Comparison of ENCODE assay signal across 35 mouse cellular contexts in the genomic region with DNA sequence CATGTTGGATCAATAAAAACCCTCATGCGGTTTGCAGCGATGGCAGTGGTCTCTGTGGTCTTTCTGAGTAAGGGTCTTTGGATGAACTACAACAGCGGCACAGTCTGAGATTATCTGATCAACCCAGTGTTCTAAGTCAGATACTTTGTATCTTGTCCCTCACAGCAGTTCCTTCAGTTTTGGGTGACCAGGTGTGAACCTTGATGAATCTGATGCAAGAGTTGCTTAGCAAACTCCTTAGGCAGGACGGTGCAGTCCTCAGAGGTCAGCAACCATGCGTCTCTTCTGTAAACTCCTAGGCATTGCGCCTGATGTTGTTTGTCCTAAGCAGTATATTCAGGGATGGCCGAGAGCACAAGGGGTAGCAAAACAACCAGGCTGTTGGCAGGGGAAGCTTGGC. TPM values are rescaled to one million over a fixed set of nuclear protein-coding genes. Genes with fewer than 3 reads are reported as not detected.
"Had no signal": no experiment of that assay in that cellular context is flagged by ENCODE, and none has a peak within 500 bp of the region (broad histone marks: within the 10 kb centered on the region; RNA-seq: fewer than 3 reads in every experiment).

No protein-coding gene starts in this region.

- H3K36me3 ChIP-seq: limb, embryonic 10.5 days; limb, embryonic 12.5 days; limb, embryonic 13.5 days; limb, embryonic 15.5 days; liver, embryonic 12.5 days; liver, embryonic 13.5 days; liver, embryonic 15.5 days; lung, embryonic 15.5 days; midbrain, embryonic 10.5 days; midbrain, embryonic 12.5 days; midbrain, embryonic 13.5 days; midbrain, embryonic 15.5 days had no signal

- H3K9me3 ChIP-seq: limb, embryonic 10.5 days; limb, embryonic 12.5 days; limb, embryonic 13.5 days; limb, embryonic 15.5 days; liver, embryonic 12.5 days; liver, embryonic 13.5 days; liver, embryonic 15.5 days; lung, embryonic 15.5 days; midbrain, embryonic 10.5 days; midbrain, embryonic 12.5 days; midbrain, embryonic 13.5 days; midbrain, embryonic 15.5 days had no signal

- H3K27me3 ChIP-seq: limb, embryonic 12.5 days; limb, embryonic 13.5 days; limb, embryonic 15.5 days; liver, embryonic 12.5 days; liver, embryonic 13.5 days; liver, embryonic 15.5 days; lung, embryonic 15.5 days; midbrain, embryonic 12.5 days; midbrain, embryonic 13.5 days; midbrain, embryonic 15.5 days had no signal

- H3K4me3 ChIP-seq: left cerebral cortex, adult 2 months; limb, embryonic 10.5 days; limb, embryonic 12.5 days; limb, embryonic 13.5 days; limb, embryonic 15.5 days; liver, embryonic 12.5 days; liver, embryonic 13.5 days; liver, embryonic 15.5 days; lung, embryonic 15.5 days; midbrain, embryonic 10.5 days; midbrain, embryonic 12.5 days; midbrain, embryonic 13.5 days; midbrain, embryonic 15.5 days; myocyte had no signal

- DNase-seq: left cerebral cortex, postnatal 4 days; liver; liver, embryonic 13.5 days; liver, postnatal 0 days; lung, adult 18-20 months; lung, adult 2 months; lung, embryonic 14.5 days; lung, postnatal 10 days; lung, postnatal 14 days; lung, postnatal 36 days; lung, postnatal 4 days; midbrain, embryonic 14.5 days had no signal

- H3K4me1 ChIP-seq: limb, embryonic 10.5 days; limb, embryonic 12.5 days; limb, embryonic 13.5 days; limb, embryonic 15.5 days; liver, embryonic 12.5 days; liver, embryonic 13.5 days; liver, embryonic 15.5 days; lung, embryonic 15.5 days; midbrain, embryonic 10.5 days; midbrain, embryonic 12.5 days; midbrain, embryonic 13.5 days; midbrain, embryonic 15.5 days had no signal

- H3K27ac ChIP-seq: left cerebral cortex, adult 2 months; limb, embryonic 10.5 days; limb, embryonic 12.5 days; limb, embryonic 13.5 days; limb, embryonic 15.5 days; liver, embryonic 12.5 days; liver, embryonic 13.5 days; liver, embryonic 14.5 days; liver, embryonic 15.5 days; lung, embryonic 15.5 days; macrophage; midbrain, embryonic 10.5 days; midbrain, embryonic 12.5 days; midbrain, embryonic 13.5 days; midbrain, embryonic 15.5 days had no signal

- H3K4me2 ChIP-seq: limb, embryonic 12.5 days; limb, embryonic 13.5 days; limb, embryonic 15.5 days; liver, embryonic 11.5 days; liver, embryonic 12.5 days; liver, embryonic 13.5 days; liver, embryonic 15.5 days; lung, embryonic 14.5 days; lung, embryonic 15.5 days; midbrain, embryonic 11.5 days; midbrain, embryonic 12.5 days; midbrain, embryonic 13.5 days; midbrain, embryonic 15.5 days had no signal

- H3K9ac ChIP-seq: limb, embryonic 12.5 days; limb, embryonic 13.5 days; limb, embryonic 15.5 days; liver, embryonic 12.5 days; liver, embryonic 13.5 days; liver, embryonic 14.5 days; liver, embryonic 15.5 days; liver, postnatal 0 days; lung, embryonic 14.5 days; lung, embryonic 15.5 days; midbrain, embryonic 12.5 days; midbrain, embryonic 13.5 days; midbrain, embryonic 15.5 days had no signal

- ATAC-seq: liver, embryonic 12.5 days; liver, postnatal 0 days; lung, postnatal 0 days; midbrain, embryonic 13.5 days; midbrain, embryonic 15.5 days; midbrain, embryonic 16.5 days had no signal

RNA-seq across cellular contexts. Expression of gene Kl, which starts 48.7 kb away (rescaled TPM):
- total RNA-seq: liver, adult 2 months; megakaryocyte progenitor cell, adult 5-6 weeks; megakaryocyte-erythroid progenitor cell, adult 5-6 weeks; monocyte, adult 5-6 weeks had no signal
- polyA plus RNA-seq: liver, adult 2 months; liver, embryonic 11.5 days; liver, embryonic 12.5 days; macrophage; myocyte had no signal
